Mouse (Mus musculus): ENCODE measurements around the gene Lyar.

DNA sequence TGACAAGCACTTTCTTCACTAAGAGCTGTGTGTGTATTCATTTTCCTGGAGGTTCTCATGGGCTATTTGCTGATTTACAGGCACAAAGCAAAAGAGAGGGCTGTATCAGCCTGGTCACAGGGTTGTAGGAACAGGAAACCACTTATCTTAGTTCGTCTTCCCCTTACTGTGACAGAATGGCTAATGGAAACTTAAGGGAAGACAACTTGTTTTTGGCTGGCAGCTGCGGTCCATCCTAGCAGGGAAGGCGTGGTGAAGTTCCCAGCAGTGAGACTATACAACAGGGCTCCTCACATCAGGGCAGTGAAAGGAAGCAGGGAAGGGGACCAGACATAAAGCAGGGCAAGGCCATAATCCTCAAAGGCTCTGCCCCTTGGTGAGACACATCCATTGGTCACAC is 35.4 kb downstream of the Lyar start:
- TF ChIP-seq POLR2A (IDR thresholded peaks at IDR 0.05; ENCODE audit: insufficient read depth, low read depth, low read length) (no peak), CTCF (IDR thresholded peaks at IDR 0.05) (no peak), EP300 (IDR thresholded peaks at IDR 0.05; ENCODE audit: insufficient read depth, low read depth, low read length) (no peak)
